In genomic region chr10:28590822-28591221, GRCm38 (mm10) we compare ENCODE assay signal across 31 mouse cellular contexts.
A peak's percentile ranks its signal among the peaks of the same experiment; 100 is the strongest.
DNase-seq lines count a peak whose midpoint lies in the region; ATAC-seq and TF ChIP-seq lines count a peak whose summit lies in the region.
"Had no signal": no experiment of that assay in that cellular context is flagged by ENCODE, and none has a peak within 500 bp of the region (broad histone marks: within the 10 kb centered on the region; RNA-seq: fewer than 3 reads in every experiment).

No protein-coding gene starts in this region.

- no peak for DNase-seq in liver, postnatal 0 days
- no peak for DNase-seq in liver, embryonic 14.5 days (ENCODE audit: low read depth in 3 of 3, low spot score in 3 of 3)
- DNase-seq in adrenal gland, postnatal 36 days: no peak
- DNase-seq in cerebellum, postnatal 25 days: no peak
- DNase-seq: adrenal gland, adult 8-10 months; adrenal gland, postnatal 25 days; B cell, adult 2 months; cerebellum, adult 11 months; cerebellum, adult 2 months; cerebellum, adult 9-11 months; cerebellum, postnatal 36 days; embryo, embryonic 11 days; gastrocnemius, postnatal 25 days; heart, adult 18-20 months; heart, postnatal 10 days; heart, postnatal 36 days had no signal

- peaks cover 27% of the 10 kb centered on the region for H3K4me1 ChIP-seq in liver, embryonic 12.5 days
- no peaks in the 10 kb centered on the region for H3K4me1 ChIP-seq in liver, postnatal 0 days (ENCODE audit: insufficient read depth)
- H3K4me1 ChIP-seq in liver, embryonic 14.5 days (replicated peaks; ENCODE audit: control insufficient read depth in 2 of 2, insufficient read depth in 2 of 2, low read length in 1 of 2): peaks cover 0 to 16% of the 10 kb centered on the region in 2 experiments; a peak in 2 of 4 replicates
- H3K4me1 ChIP-seq: embryonic facial prominence, embryonic 10.5 days; embryonic facial prominence, embryonic 13.5 days; forebrain, embryonic 12.5 days; heart, embryonic 15.5 days; hindbrain, embryonic 10.5 days had no signal

- no peak overlapping the region for H3K4me3 ChIP-seq in liver, embryonic 12.5 days
- H3K4me3 ChIP-seq in liver, postnatal 0 days (ENCODE audit: low read depth, low read length): no peak overlapping the region
- no peak overlapping the region for H3K4me3 ChIP-seq in liver, embryonic 14.5 days (ENCODE audit: insufficient read depth in 1 of 2, low read depth in 2 of 2, low read length in 2 of 2)
- H3K4me3 ChIP-seq: embryonic facial prominence, embryonic 10.5 days; embryonic facial prominence, embryonic 13.5 days; erythroblast, embryonic 14.5 days; forebrain, embryonic 12.5 days; forebrain, embryonic 15.5 days; heart, embryonic 12.5 days; heart, embryonic 15.5 days; hindbrain, embryonic 10.5 days had no signal

- TF ChIP-seq EP300 in liver, postnatal 0 days (IDR thresholded peaks at IDR 0.05; ENCODE audit: low read depth): no peak
- TF ChIP-seq EP300 in liver, embryonic 14.5 days (IDR thresholded peaks at IDR 0.05; ENCODE audit: low read depth): peak; percentile 64

- no peak overlapping the region for H3K4me2 ChIP-seq in liver, embryonic 12.5 days
- H3K4me2 ChIP-seq in liver, postnatal 0 days (ENCODE audit: low read depth, low read length): no peak overlapping the region
- H3K4me2 ChIP-seq in liver, embryonic 14.5 days (ENCODE audit: low read depth): no peak overlapping the region
- H3K4me2 ChIP-seq: embryonic facial prominence, embryonic 13.5 days; forebrain, embryonic 12.5 days; forebrain, embryonic 15.5 days; heart, embryonic 12.5 days; heart, embryonic 15.5 days; hindbrain, embryonic 14.5 days had no signal

- H3K9ac ChIP-seq in liver, embryonic 12.5 days: no peak overlapping the region
- no peak overlapping the region for H3K9ac ChIP-seq in liver, postnatal 0 days (replicated peaks)
- no peak overlapping the region for H3K9ac ChIP-seq in liver, embryonic 14.5 days (replicated peaks)
- H3K9ac ChIP-seq: embryonic facial prominence, embryonic 13.5 days; forebrain, embryonic 12.5 days; forebrain, embryonic 15.5 days; heart, embryonic 12.5 days; heart, embryonic 15.5 days; hindbrain, embryonic 14.5 days had no signal

- H3K36me3 ChIP-seq in liver, embryonic 12.5 days: no peaks in the 10 kb centered on the region
- H3K36me3 ChIP-seq in liver, postnatal 0 days (replicated peaks; ENCODE audit: insufficient read depth, low read length): no peaks in the 10 kb centered on the region; the same call in 1 of the 2 replicates
- no peaks in the 10 kb centered on the region for H3K36me3 ChIP-seq in liver, embryonic 14.5 days (replicated peaks; ENCODE audit: control insufficient read depth, insufficient read depth, low read depth)
- H3K36me3 ChIP-seq: forebrain, embryonic 12.5 days; forebrain, embryonic 15.5 days had no signal

- H3K27me3 ChIP-seq in liver, embryonic 12.5 days (replicated peaks): no peaks in the 10 kb centered on the region
- no peaks in the 10 kb centered on the region for H3K27me3 ChIP-seq in liver, postnatal 0 days (ENCODE audit: insufficient read depth, low read length)
- no peaks in the 10 kb centered on the region for H3K27me3 ChIP-seq in liver, embryonic 14.5 days (ENCODE audit: control insufficient read depth, insufficient read depth, low read length)
- H3K27me3 ChIP-seq: CH12.LX; embryonic facial prominence, embryonic 13.5 days; forebrain, embryonic 12.5 days; forebrain, embryonic 15.5 days; heart, embryonic 12.5 days; heart, embryonic 15.5 days had no signal

- peak; percentile 77 for ATAC-seq in liver, embryonic 12.5 days
- ATAC-seq in liver, postnatal 0 days: no peak
- peak; percentile 66; the same call in 1 of the 2 replicates for ATAC-seq in liver, embryonic 14.5 days (ENCODE audit: insufficient read depth)
- peak; percentile 78 for ATAC-seq in megakaryocyte-erythroid progenitor cell, adult 5-6 weeks (replicated peaks; ENCODE audit: low FRiP score, low TSS enrichment, poor library complexity, severe bottlenecking)
- ATAC-seq: activated CD4-positive, CD25-positive, alpha-beta regulatory T cell, adult 4 months; forebrain, embryonic 15.5 days; hindbrain, postnatal 0 days; inflammation-experienced regulatory T-cells, adult 6 months had no signal

- WGBS in liver, embryonic 12.5 days (ENCODE audit: insufficient replicate concordance): 31% methylated on average over 3 of the region's 3 CpGs
- WGBS in liver, postnatal 0 days (ENCODE audit: insufficient replicate concordance): 58% methylated on average over 3 of the region's 3 CpGs
- 41% methylated on average over 3 of the region's 3 CpGs for WGBS in liver, embryonic 14.5 days (ENCODE audit: insufficient replicate concordance)

- TF ChIP-seq CTCF in liver, postnatal 0 days (IDR thresholded peaks at IDR 0.05; ENCODE audit: low read depth): no peak
- no peak for TF ChIP-seq CTCF in liver, embryonic 14.5 days (IDR thresholded peaks at IDR 0.05; ENCODE audit: low read depth)

- H3K9me3 ChIP-seq in liver, embryonic 12.5 days (replicated peaks): no peaks in the 10 kb centered on the region
- no peaks in the 10 kb centered on the region for H3K9me3 ChIP-seq in liver, postnatal 0 days (ENCODE audit: low read length)
- H3K9me3 ChIP-seq in liver, embryonic 14.5 days (ENCODE audit: control insufficient read depth, low read length): no peaks in the 10 kb centered on the region
- H3K9me3 ChIP-seq: embryonic facial prominence, embryonic 10.5 days; embryonic facial prominence, embryonic 13.5 days; forebrain, embryonic 12.5 days; forebrain, embryonic 15.5 days; heart, embryonic 12.5 days; heart, embryonic 15.5 days; hindbrain, embryonic 10.5 days had no signal

- no peak overlapping the region for H3K27ac ChIP-seq in liver, embryonic 12.5 days
- H3K27ac ChIP-seq in liver, postnatal 0 days (ENCODE audit: low read depth): no peak overlapping the region
- H3K27ac ChIP-seq in liver, embryonic 14.5 days: no peak overlapping the region
- H3K27ac ChIP-seq: embryonic facial prominence, embryonic 10.5 days; embryonic facial prominence, embryonic 13.5 days; forebrain, embryonic 12.5 days; forebrain, embryonic 15.5 days; heart, embryonic 15.5 days; hindbrain, embryonic 10.5 days; hindbrain, embryonic 14.5 days; hindbrain, postnatal 0 days had no signal
